Mouse (Mus musculus) neutrophil, adult 65 days (primary cell): ENCODE measurements around the gene Fam161a. TPM values are rescaled to one million over a fixed set of nuclear protein-coding genes. Genes with fewer than 3 reads are reported as not detected.

Experiments used
- total RNA-seq: library from RNA; stranded (reverse); gene quantifications from 2 replicates; pipeline ENCODE4 v1.2.4, GENCODE M21; 2023

Fam161a gene
- 1.7 and 2.9 TPM in 2 replicates for total RNA-seq

DNA sequence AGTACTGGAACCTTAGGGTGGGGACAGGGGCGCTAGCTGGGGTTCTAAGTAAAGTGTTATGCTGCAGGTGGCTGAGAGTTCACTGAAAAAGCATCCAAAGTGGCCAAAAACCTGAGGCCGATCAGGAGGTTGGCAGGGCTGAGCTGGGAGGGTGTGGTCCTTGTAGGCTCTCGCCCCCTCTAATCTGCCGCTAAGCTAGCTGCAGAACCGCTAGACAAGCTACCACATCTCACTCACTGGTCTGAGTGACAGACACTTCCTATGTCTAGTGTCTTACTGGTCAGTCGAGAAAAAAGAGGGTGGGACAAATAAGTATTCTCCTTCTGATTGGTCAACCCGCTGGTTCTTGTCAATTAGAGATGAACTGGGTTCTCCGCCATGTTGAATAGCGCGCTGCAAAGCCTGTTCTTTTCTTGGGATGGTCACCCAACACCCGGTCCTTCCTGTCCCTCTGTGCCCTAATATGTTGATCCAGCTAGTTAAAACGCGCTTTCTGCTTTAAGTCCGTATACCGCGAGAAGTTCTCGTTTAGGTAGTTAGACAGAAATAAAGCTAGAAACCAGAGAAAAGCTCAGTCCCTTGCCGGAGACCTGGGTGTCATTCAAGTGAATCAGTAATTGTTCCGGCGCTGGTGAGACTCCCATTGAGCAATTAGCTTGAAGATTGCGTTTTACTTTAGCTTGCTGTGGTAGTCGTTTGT, at the start of gene Fam161a:
Gene Fam161a, plus strand, starts transcription at position 51 of the 700 bp plus-strand sequence.

DNA sequence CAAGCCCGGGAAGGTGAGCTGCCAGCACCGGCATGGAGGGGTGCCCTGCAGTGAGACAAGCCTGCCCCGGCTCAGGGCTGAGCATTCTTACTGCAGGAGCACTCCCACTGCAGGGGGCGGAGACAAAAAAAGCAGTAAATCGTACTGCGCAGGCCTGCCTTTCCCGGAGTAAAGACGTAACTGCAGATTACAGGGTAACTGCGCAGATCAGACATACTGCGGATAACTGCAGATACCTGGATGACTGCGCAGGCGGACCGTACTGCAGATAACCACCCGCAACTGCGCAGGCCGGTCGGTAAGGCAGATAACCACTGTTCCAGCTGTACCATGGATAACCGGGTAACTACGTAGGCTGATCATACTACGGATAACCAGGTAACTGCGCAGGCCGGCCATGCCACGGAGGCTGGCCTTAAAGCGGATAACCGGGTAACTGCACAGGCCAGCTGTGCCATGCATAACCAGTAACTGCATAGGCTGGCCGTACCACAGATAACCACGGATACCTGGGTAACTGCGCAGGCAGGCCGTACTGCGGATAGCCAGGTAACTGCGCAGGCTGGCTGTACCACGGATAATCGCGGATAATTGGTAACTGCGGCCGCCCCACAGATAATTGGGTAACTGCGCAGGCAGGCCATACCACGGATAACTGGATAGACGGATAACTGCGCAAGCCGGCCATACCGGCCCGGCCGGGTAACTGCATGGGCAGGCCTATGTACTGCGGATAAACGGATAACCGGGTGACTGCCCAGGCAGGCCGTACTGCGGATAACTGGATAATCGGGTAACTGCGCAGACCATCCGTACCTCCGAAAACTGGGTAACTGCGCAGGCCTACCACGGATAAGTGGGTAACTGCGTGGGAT, 35.3 kb upstream of the Fam161a start, which contains the start of gene Zrsr1:
Gene Zrsr1, plus strand, starts transcription at position 171 of the 875 bp plus-strand sequence.

DNA sequence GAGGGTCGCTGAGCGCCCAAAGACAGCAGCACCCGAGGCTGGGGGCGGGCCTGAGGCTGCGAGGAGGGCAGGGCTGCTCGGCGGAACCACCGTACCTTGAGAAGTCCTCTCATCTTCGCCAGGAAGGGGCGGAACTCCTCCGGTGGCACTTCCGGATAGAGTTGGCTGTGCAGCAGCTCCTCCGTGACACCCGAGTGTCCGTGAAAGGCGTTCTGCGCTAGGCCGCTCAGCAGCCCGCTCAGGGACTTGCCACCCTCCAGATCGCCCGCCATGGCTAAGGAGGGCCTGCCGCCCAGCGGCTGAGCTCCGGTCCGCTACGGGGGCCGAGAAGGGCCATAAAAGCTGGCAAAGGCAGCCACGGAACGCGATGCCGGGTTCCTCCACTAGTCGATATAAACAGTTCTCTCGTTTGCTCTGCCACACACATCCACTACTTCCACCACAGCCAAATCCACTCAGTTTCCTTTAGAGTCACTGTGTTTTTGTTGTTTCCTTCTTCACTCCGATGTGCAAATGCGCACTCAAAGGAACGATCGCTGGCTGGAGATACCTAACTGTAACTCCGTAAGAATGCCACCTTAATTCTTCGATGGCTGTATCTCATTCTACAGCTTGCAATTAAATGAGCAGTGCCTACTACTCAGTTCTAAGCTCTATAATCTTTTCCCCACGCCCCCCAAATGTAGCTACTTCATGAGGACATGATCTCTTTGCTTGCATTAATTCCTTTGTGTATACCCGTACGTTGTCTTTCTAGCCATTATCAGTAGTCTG, 25.2 kb upstream of the Fam161a start, which contains the start of the genes Gm28048 and Commd1:
Gene Gm28048, minus strand, starts transcription at position 107 of the 774 bp plus-strand sequence.
Gene Commd1, minus strand, starts transcription at position 399 of the 774 bp plus-strand sequence.

DNA sequence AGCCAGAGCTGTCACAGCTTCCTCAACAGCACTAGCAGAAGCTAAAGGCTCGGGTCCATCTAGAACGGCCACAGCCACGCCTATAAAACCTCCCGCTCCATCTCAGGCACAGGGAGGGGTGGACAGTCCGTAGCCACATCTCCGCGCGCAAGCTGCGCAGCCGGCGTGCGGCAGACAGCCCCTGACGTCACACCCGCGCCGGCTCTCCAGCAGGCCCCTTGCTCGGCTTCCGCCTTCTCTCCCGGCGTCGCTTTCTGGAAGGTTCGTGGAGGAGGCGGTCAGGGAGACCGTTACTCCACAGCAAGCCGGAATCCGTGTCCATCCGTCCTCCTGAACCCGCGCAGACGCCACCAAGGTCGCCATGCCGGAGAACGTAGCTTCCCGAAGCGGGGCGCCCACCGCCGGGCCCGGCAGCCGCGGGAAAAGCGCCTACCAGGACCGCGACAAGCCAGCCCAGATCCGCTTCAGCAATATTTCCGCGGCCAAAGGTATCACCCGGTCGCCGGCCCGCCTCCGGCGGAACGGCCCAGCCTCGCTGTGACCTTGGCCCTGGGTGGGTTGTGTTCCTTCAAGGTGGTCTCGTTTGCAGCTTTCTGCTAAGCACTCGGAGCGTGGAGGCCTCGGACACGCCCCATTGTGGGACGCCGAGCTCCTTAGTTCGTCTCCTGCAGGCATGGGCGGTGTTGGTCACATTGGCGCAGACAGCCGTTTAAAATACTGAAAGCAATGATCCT, 16.8 kb upstream of the Fam161a start, which contains the start of gene Cct4:
Gene Cct4, plus strand, starts transcription at position 127 of the 734 bp plus-strand sequence.

Other genes with a start within 250 kb of the Fam161a start
- gene B3gnt2, start 146.6 kb upstream of the Fam161a start, total RNA-seq = 54.6 and 55.2 TPM in 2 replicates
- gene Zrsr1, start 35.5 kb upstream of the Fam161a start, total RNA-seq = 21.2 and 26.3 TPM in 2 replicates
- 22.1 and 23.7 TPM in 2 replicates for gene Gm28048, start 25.4 kb upstream of the Fam161a start, total RNA-seq
- 37.6 and 48.2 TPM in 2 replicates for gene Commd1, start 25.1 kb upstream of the Fam161a start, total RNA-seq
- 106 and 116 TPM in 2 replicates for gene Cct4, start 17.0 kb upstream of the Fam161a start, total RNA-seq
- 74.7 and 80.1 TPM in 2 replicates for gene Xpo1, start 248.5 kb downstream of the Fam161a start, total RNA-seq